In genomic region chr3:58508020-58508750, GRCm38 (mm10) we compare ENCODE assay signal across 15 mouse cellular contexts. TPM values are rescaled to one million over a fixed set of nuclear protein-coding genes. Genes with fewer than 3 reads are reported as not detected.
DNase-seq lines count a peak whose midpoint lies in the region; ATAC-seq and TF ChIP-seq lines count a peak whose summit lies in the region.
"Had no signal": no experiment of that assay in that cellular context is flagged by ENCODE, and none has a peak within 500 bp of the region (broad histone marks: within the 10 kb centered on the region; RNA-seq: fewer than 3 reads in every experiment).

No protein-coding gene starts in this region.

- DNase-seq in CH12.LX (ENCODE audit: extremely low read depth): peak; percentile 64
- peak; percentile 28 to 51 for DNase-seq in monocyte, adult 2 months (ENCODE audit: low read depth in 1 of 2, low spot score in 2 of 2)
- DNase-seq in kidney, adult 11 months: no peak
- no peak for DNase-seq in urinary bladder, postnatal 36 days (ENCODE audit: low spot score in 2 of 2)
- DNase-seq: cerebellum, adult 18-20 months; heart, adult 18-20 months; right cerebral cortex, postnatal 25 days had no signal

- H3K9me3 ChIP-seq in liver, embryonic 16.5 days (replicated peaks; ENCODE audit: control insufficient read depth, low read length): no peaks in the 10 kb centered on the region
- H3K9me3 ChIP-seq in liver, embryonic 12.5 days (replicated peaks): no peaks in the 10 kb centered on the region
- no peaks in the 10 kb centered on the region for H3K9me3 ChIP-seq in CH12.LX (replicated peaks; ENCODE audit: low read length)
- H3K9me3 ChIP-seq: stomach, embryonic 15.5 days had no signal

- in situ Hi-C loops in CH12.LX (cut with MboI; ENCODE audit: low pct_ligation_motif_present, low pct_unique_long_range_greater_than_20kb, low sequenced_read_pairs): no loop called here

- dilution Hi-C loops in CH12.LX (cut with MboI; ENCODE audit: extremely low pct_ligation_motif_present, extremely low pct_unique_long_range_greater_than_20kb, low sequenced_read_pairs): no loop called here

- 23% methylated on average over 7 of the region's 7 CpGs for WGBS in liver, embryonic 16.5 days (ENCODE audit: insufficient replicate concordance)
- 32% methylated on average over 7 of the region's 7 CpGs for WGBS in liver, embryonic 12.5 days (ENCODE audit: insufficient replicate concordance)

- H3K36me3 ChIP-seq in liver, embryonic 16.5 days (ENCODE audit: control insufficient read depth, insufficient read depth): no peaks in the 10 kb centered on the region
- no peaks in the 10 kb centered on the region for H3K36me3 ChIP-seq in liver, embryonic 12.5 days
- H3K36me3 ChIP-seq in CH12.LX (replicated peaks in 1 of 2; ENCODE audit: control insufficient read depth in 1 of 2, insufficient read depth in 1 of 2, low read length in 1 of 2): no peaks in the 10 kb centered on the region
- H3K36me3 ChIP-seq: stomach, embryonic 15.5 days had no signal

- ATAC-seq in liver, embryonic 16.5 days (ENCODE audit: low read depth): peak; percentile 56
- no peak for ATAC-seq in liver, embryonic 12.5 days
- ATAC-seq: hindbrain, embryonic 16.5 days; Patski had no signal

- no peak overlapping the region for H3K4me2 ChIP-seq in liver, embryonic 16.5 days (ENCODE audit: low read depth, low read length)
- no peak overlapping the region for H3K4me2 ChIP-seq in liver, embryonic 12.5 days
- H3K4me2 ChIP-seq in CH12.LX (ENCODE audit: insufficient read depth, low read depth, poor library complexity, severe bottlenecking): peak overlapping the region; percentile 66; the same call in 1 of the 2 replicates
- H3K4me2 ChIP-seq: midbrain, embryonic 11.5 days; stomach, embryonic 15.5 days had no signal

- TF ChIP-seq EP300 in CH12.LX (IDR thresholded peaks at IDR 0.05; ENCODE audit: low read length): peak; percentile 64; the same call in 1 of the 2 replicates

- no peaks in the 10 kb centered on the region for H3K79me2 ChIP-seq in CH12.LX (replicated peaks; ENCODE audit: control insufficient read depth, extremely low read depth, insufficient read depth, poor library complexity, severe bottlenecking)

- no peak overlapping the region for H3K4me3 ChIP-seq in liver, embryonic 16.5 days (ENCODE audit: low read depth, low read length)
- H3K4me3 ChIP-seq in liver, embryonic 12.5 days: no peak overlapping the region
- peak overlapping the region in 1 of 3 experiments; percentile 38 for H3K4me3 ChIP-seq in CH12.LX (replicated peaks in 1 of 3; ENCODE audit: low read depth in 2 of 3, low read length in 2 of 3, poor library complexity in 1 of 3)
- H3K4me3 ChIP-seq in bone marrow macrophage, adult 2 months (ENCODE audit: insufficient read depth, low read length): no peak overlapping the region
- H3K4me3 ChIP-seq: left cerebral cortex, adult 2 months; stomach, embryonic 15.5 days had no signal

- no peak overlapping the region for H3K27ac ChIP-seq in liver, embryonic 16.5 days (ENCODE audit: low read length)
- H3K27ac ChIP-seq in liver, embryonic 12.5 days: no peak overlapping the region
- peak overlapping the region; percentile 74 for H3K27ac ChIP-seq in CH12.LX (ENCODE audit: insufficient read depth, low read depth)
- peak overlapping the region; percentile 91 for H3K27ac ChIP-seq in bone marrow macrophage, adult 2 months (ENCODE audit: insufficient read depth, low read depth, low read length)
- H3K27ac ChIP-seq: left cerebral cortex, adult 2 months; stomach, embryonic 15.5 days had no signal

- H3K9ac ChIP-seq in liver, embryonic 16.5 days (ENCODE audit: low read depth, low read length): no peak overlapping the region
- H3K9ac ChIP-seq in liver, embryonic 12.5 days: no peak overlapping the region
- H3K9ac ChIP-seq in CH12.LX (ENCODE audit: insufficient read depth, low read depth): peak overlapping the region; percentile 68
- H3K9ac ChIP-seq: stomach, embryonic 15.5 days had no signal

- no peaks in the 10 kb centered on the region for H3K27me3 ChIP-seq in liver, embryonic 16.5 days (ENCODE audit: control insufficient read depth, insufficient read depth, low read depth, low read length)
- no peaks in the 10 kb centered on the region for H3K27me3 ChIP-seq in liver, embryonic 12.5 days (replicated peaks)
- no peaks in the 10 kb centered on the region for H3K27me3 ChIP-seq in CH12.LX (replicated peaks)
- H3K27me3 ChIP-seq: Patski; stomach, embryonic 15.5 days had no signal

- TF ChIP-seq RAD21 in CH12.LX (IDR thresholded peaks at IDR 0.05; ENCODE audit: low read depth, low read length): no peak; the same call in 1 of the 2 replicates

- TF ChIP-seq POLR2A in CH12.LX (IDR thresholded peaks at IDR 0.05; ENCODE audit: low read depth, low read length): no peak; the same call in 1 of the 2 replicates
- no peak for TF ChIP-seq POLR2A in bone marrow macrophage, adult 2 months (IDR thresholded peaks at IDR 0.05; ENCODE audit: borderline replicate concordance, low read depth, low read length)

- TF ChIP-seq CTCF in CH12.LX (conservative IDR thresholded peaks at IDR 0.05 in 1 of 2, IDR thresholded peaks at IDR 0.05 in 1 of 2; ENCODE audit: low read depth in 2 of 2, low read length in 2 of 2): no peak
- TF ChIP-seq CTCF in bone marrow macrophage, adult 2 months (IDR thresholded peaks at IDR 0.05; ENCODE audit: low read depth, low read length): no peak

- H3K4me1 ChIP-seq in liver, embryonic 16.5 days (ENCODE audit: control insufficient read depth, low read depth, low read length): no peaks in the 10 kb centered on the region
- peaks cover 13% of the 10 kb centered on the region; the same call in 1 of the 2 replicates for H3K4me1 ChIP-seq in liver, embryonic 12.5 days
- peaks cover 8 to 72% of the 10 kb centered on the region in 2 experiments for H3K4me1 ChIP-seq in CH12.LX (ENCODE audit: control insufficient read depth in 1 of 2, insufficient read depth in 2 of 2)
- peaks cover 25% of the 10 kb centered on the region for H3K4me1 ChIP-seq in bone marrow macrophage, adult 2 months (ENCODE audit: control insufficient read depth, insufficient read depth, low read length)
- H3K4me1 ChIP-seq: stomach, embryonic 15.5 days had no signal

TF ChIP-seq in CH12.LX, 34 proteins besides CTCF, POLR2A, EP300 and RAD21:
- peak; percentile 70 for TF ChIP-seq ELF1 (IDR thresholded peaks at IDR 0.05; ENCODE audit: low read depth, low read length)
- peak; percentile 87; the same call in 1 of the 2 replicates for TF ChIP-seq MEF2A (IDR thresholded peaks at IDR 0.05; ENCODE audit: borderline replicate concordance, low read depth, low read length)
- no peak for TF ChIP-seq MAFK (IDR thresholded peaks at IDR 0.05; ENCODE audit: insufficient replicate concordance, low read length)
- no peak for TF ChIP-seq NRF1 (IDR thresholded peaks at IDR 0.05; ENCODE audit: low read depth, low read length)
- TF ChIP-seq BHLHE40 (IDR thresholded peaks at IDR 0.05; ENCODE audit: low read depth, low read length): peak; percentile 61
- peak; percentile 13; the same call in 1 of the 2 replicates for TF ChIP-seq IRF4 (IDR thresholded peaks at IDR 0.05; ENCODE audit: low read depth, low read length)
- TF ChIP-seq SIN3A (IDR thresholded peaks at IDR 0.05; ENCODE audit: low read length): no peak
- 0 out of 2 replicates have a peak, but pooled peaks have one; percentile 29 for TF ChIP-seq TBP (conservative IDR thresholded peaks at IDR 0.05; ENCODE audit: low read depth, low read length)
- TF ChIP-seq ZNF384 (IDR thresholded peaks at IDR 0.05; ENCODE audit: low read depth, low read length): no peak
- TF ChIP-seq UBTF (IDR thresholded peaks at IDR 0.05; ENCODE audit: low read depth, low read length): no peak
- no peak for TF ChIP-seq KAT2A (IDR thresholded peaks at IDR 0.05; ENCODE audit: insufficient replicate concordance, low read length)
- 0 out of 2 replicates have a peak, but pooled peaks have one; percentile 12 for TF ChIP-seq TCF12 (IDR thresholded peaks at IDR 0.05; ENCODE audit: low read depth, low read length)
- TF ChIP-seq ZMIZ1 (IDR thresholded peaks at IDR 0.05; ENCODE audit: low read depth, low read length): no peak

RNA-seq across cellular contexts. Expression of gene Eif2a, which starts 17.4 kb away (rescaled TPM):
- polyA plus RNA-seq in liver, embryonic 16.5 days (2015; fragmentation: Nextera tagmentation; extraction: Ambion mirVana): 22.2 and 23.1 TPM in 2 replicates
- polyA plus RNA-seq in liver, embryonic 12.5 days (2016; fragmentation: Nextera tagmentation; extraction: Ambion mirVana): 40.0 and 41.1 TPM in 2 replicates
- total RNA-seq in CH12.LX (2012; rRNA removed) (107 and 119 TPM in 2 replicates), CH12.LX (2014; rRNA removed) (215 and 241 TPM in 2 replicates)
- polyA plus RNA-seq in CH12.LX (2012; ENCODE audit: insufficient read length, low read depth): 116 and 117 TPM in 2 replicates
- polyA plus RNA-seq in bone marrow macrophage, adult 2 months (2012; ENCODE audit: insufficient read depth, insufficient read length, missing spikeins): 102 and 111 TPM in 2 replicates

RNA-seq across cellular contexts. Expression of gene Serp1, which starts 17.5 kb away (rescaled TPM):
- polyA plus RNA-seq in liver, embryonic 16.5 days (2015; fragmentation: Nextera tagmentation; extraction: Ambion mirVana): 104 and 105 TPM in 2 replicates
- polyA plus RNA-seq in liver, embryonic 12.5 days (2016; fragmentation: Nextera tagmentation; extraction: Ambion mirVana): 121 and 123 TPM in 2 replicates
- total RNA-seq in CH12.LX (2012; rRNA removed) (210 and 219 TPM in 2 replicates), CH12.LX (2014; rRNA removed) (470 and 509 TPM in 2 replicates)
- polyA plus RNA-seq in CH12.LX (2012; ENCODE audit: insufficient read length, low read depth): 252 and 298 TPM in 2 replicates
- polyA plus RNA-seq in bone marrow macrophage, adult 2 months (2012; ENCODE audit: insufficient read depth, insufficient read length, missing spikeins): 306 and 329 TPM in 2 replicates

Comparison
In these comparisons a context has a peak if more than half of its experiments do, and no peak if none do; other contexts are left out.
1. H3K27ac ChIP-seq: peak in CH12.LX (single experiment) and bone marrow macrophage, adult 2 months (single experiment); none in liver, embryonic 16.5 days (single experiment) and liver, embryonic 12.5 days (single experiment).
2. DNase-seq: peak in CH12.LX (single experiment) and monocyte, adult 2 months (2 of 2); none in kidney, adult 11 months (single experiment) and urinary bladder, postnatal 36 days (0 of 2).